Mouse (Mus musculus): ENCODE data around the gene Kctd13. TPM values are rescaled to one million over a fixed set of nuclear protein-coding genes. Genes with fewer than 3 reads are reported as not detected.

Gene Kctd13
- total and polyA plus RNA-seq, 3 experiments: 19.0 to 40.4 (median 37.5) TPM

GRCm38 (mm10) chr7:126946530-126946929, 17.9 kb downstream of the Kctd13 start:
- no peak overlapping the region for H3K27ac ChIP-seq (ENCODE audit: insufficient read depth, low read depth)
- in situ Hi-C loops (cut with MboI; ENCODE audit: low pct_ligation_motif_present, low pct_unique_long_range_greater_than_20kb, low sequenced_read_pairs) (loop anchor here (5.0 kb wide), 1 partner anchor 36 kb away; no protein-coding TSS in a partner anchor), dilution Hi-C loops (cut with MboI; ENCODE audit: extremely low pct_ligation_motif_present, extremely low pct_unique_long_range_greater_than_20kb, low sequenced_read_pairs) (no loop called here)
- peaks cover 3% of the 10 kb centered on the region for H3K79me2 ChIP-seq (replicated peaks; ENCODE audit: control insufficient read depth, extremely low read depth, insufficient read depth, poor library complexity, severe bottlenecking)
- H3K9me3 ChIP-seq (replicated peaks; ENCODE audit: low read length): peaks cover 6% of the 10 kb centered on the region
- TF ChIP-seq ELF1 (IDR thresholded peaks at IDR 0.05; ENCODE audit: low read depth, low read length): no peak
- TF ChIP-seq CTCF (conservative IDR thresholded peaks at IDR 0.05 in 1 of 2, IDR thresholded peaks at IDR 0.05 in 1 of 2; ENCODE audit: low read depth in 2 of 2, low read length in 2 of 2): peak; percentile 52 to 75; a peak in 3 of 4 replicates
- peak; percentile 67 for TF ChIP-seq RAD21 (IDR thresholded peaks at IDR 0.05; ENCODE audit: low read depth, low read length)
- no peak for TF ChIP-seq NRF1 (IDR thresholded peaks at IDR 0.05; ENCODE audit: low read depth, low read length)
- peak; percentile 75 for TF ChIP-seq SMC3 (IDR thresholded peaks at IDR 0.05; ENCODE audit: low read depth, low read length)
- TF ChIP-seq ZC3H11A (IDR thresholded peaks at IDR 0.05; ENCODE audit: low read depth, low read length): no peak; the same call in 1 of the 2 replicates
- H3K36me3 ChIP-seq (replicated peaks in 1 of 2; ENCODE audit: control insufficient read depth in 1 of 2, insufficient read depth in 1 of 2, low read length in 1 of 2): peaks cover 23 to 78% of the 10 kb centered on the region in 2 experiments
- H3K4me1 ChIP-seq (ENCODE audit: control insufficient read depth in 1 of 2, insufficient read depth in 2 of 2): peaks cover 14 to 62% of the 10 kb centered on the region in 2 experiments
- no peak overlapping the region for H3K4me2 ChIP-seq (ENCODE audit: insufficient read depth, low read depth, poor library complexity, severe bottlenecking)
- no peak overlapping the region for H3K4me3 ChIP-seq (replicated peaks in 1 of 3; ENCODE audit: low read depth in 2 of 3, low read length in 2 of 3, poor library complexity in 1 of 3)
- no peaks in the 10 kb centered on the region for H3K27me3 ChIP-seq (replicated peaks)
- peak; percentile 49 for DNase-seq (ENCODE audit: extremely low read depth)
- no peak overlapping the region for H3K9ac ChIP-seq (ENCODE audit: insufficient read depth, low read depth)

DNA sequence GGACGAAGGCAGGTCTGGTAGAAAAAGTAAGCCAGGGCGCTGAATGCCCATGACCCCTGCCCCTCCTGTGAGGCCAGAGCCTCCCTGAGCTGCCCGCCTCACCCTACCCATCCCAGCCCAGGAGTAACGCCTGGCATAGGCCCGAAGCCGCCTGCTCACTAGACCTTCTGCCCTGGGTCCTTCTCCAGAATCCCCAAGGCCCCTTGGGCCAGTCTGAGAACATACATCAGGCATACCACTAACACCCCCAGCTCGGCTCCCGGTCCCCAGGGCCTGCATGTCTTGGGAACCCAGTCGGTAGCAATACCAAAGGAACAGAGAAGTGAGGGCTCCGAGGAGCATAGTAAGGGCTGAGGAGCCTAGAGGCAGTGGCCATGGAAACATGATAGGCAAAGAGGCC, 19.9 kb downstream of the Kctd13 start:
- TF ChIP-seq E2F4 (IDR thresholded peaks at IDR 0.05; ENCODE audit: insufficient replicate concordance, low read depth, low read length): no peak
- no peak for TF ChIP-seq POLR2A (IDR thresholded peaks at IDR 0.05; ENCODE audit: low read depth, low read length)
- no peak for TF ChIP-seq PAX5 (IDR thresholded peaks at IDR 0.05; ENCODE audit: low read length)
- no peak for TF ChIP-seq EP300 (IDR thresholded peaks at IDR 0.05; ENCODE audit: low read length)
- TF ChIP-seq IRF4 (IDR thresholded peaks at IDR 0.05; ENCODE audit: low read depth, low read length): no peak
- TF ChIP-seq TBP (conservative IDR thresholded peaks at IDR 0.05; ENCODE audit: low read depth, low read length): no peak
- Histone ChIP-seq H3K4me1 (ENCODE audit: control insufficient read depth in 1 of 2, insufficient read depth in 2 of 2) (peaks cover 15 to 62% of the 10 kb centered on the region in 2 experiments), H3K9ac (ENCODE audit: insufficient read depth, low read depth) (no peak overlapping the region), H3K27ac (ENCODE audit: insufficient read depth, low read depth) (no peak overlapping the region), H3K36me3 (replicated peaks in 1 of 2; ENCODE audit: control insufficient read depth in 1 of 2, insufficient read depth in 1 of 2, low read length in 1 of 2) (peaks cover 27 to 82% of the 10 kb centered on the region in 2 experiments), H3K27me3 (replicated peaks) (no peaks in the 10 kb centered on the region), H3K4me2 (ENCODE audit: insufficient read depth, low read depth, poor library complexity, severe bottlenecking) (no peak overlapping the region), H3K4me3 (replicated peaks in 1 of 3; ENCODE audit: low read depth in 2 of 3, low read length in 2 of 3, poor library complexity in 1 of 3) (no peak overlapping the region), H3K9me3 (replicated peaks; ENCODE audit: low read length) (peaks cover 6% of the 10 kb centered on the region), H3K79me2 (replicated peaks; ENCODE audit: control insufficient read depth, extremely low read depth, insufficient read depth, poor library complexity, severe bottlenecking) (no peaks in the 10 kb centered on the region)
- DNase-seq (ENCODE audit: extremely low read depth): no peak
- in situ Hi-C loops (cut with MboI; ENCODE audit: low pct_ligation_motif_present, low pct_unique_long_range_greater_than_20kb, low sequenced_read_pairs) (loop anchor here (5.0 kb wide), 1 partner anchor 34 kb away; no protein-coding TSS in a partner anchor), dilution Hi-C loops (cut with MboI; ENCODE audit: extremely low pct_ligation_motif_present, extremely low pct_unique_long_range_greater_than_20kb, low sequenced_read_pairs) (no loop called here)

DNA sequence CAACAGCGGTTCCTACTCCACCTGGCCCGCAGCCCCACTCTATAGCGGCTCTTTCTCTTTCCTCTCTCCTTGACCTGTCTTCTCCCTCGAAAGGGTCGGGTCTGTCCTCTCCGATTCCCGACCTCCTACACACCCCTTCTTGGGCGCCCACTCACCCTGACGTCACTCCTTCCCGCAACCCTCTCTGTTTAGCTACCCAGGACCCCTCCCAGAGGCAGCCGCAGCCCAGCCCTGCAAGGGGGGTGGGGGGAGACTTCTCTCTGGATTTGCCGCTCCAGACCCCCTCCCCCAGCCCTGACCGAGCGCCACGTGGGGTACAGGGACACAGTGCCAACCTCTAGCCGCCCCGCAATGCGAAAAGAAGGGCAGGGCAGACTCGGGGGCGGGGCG, 20.7 kb downstream of the Kctd13 start, which contains the start of gene Asphd1:
Gene Asphd1 (minus strand): TSS at position 180 of the 390 bp plus-strand sequence.
- dilution Hi-C loops (cut with MboI; ENCODE audit: extremely low pct_ligation_motif_present, extremely low pct_unique_long_range_greater_than_20kb, low sequenced_read_pairs): no loop called here
- no peaks in the 10 kb centered on the region for H3K79me2 ChIP-seq (replicated peaks; ENCODE audit: control insufficient read depth, extremely low read depth, insufficient read depth, poor library complexity, severe bottlenecking)
- H3K36me3 ChIP-seq (replicated peaks in 1 of 2; ENCODE audit: control insufficient read depth in 1 of 2, insufficient read depth in 1 of 2, low read length in 1 of 2): peaks cover 32 to 86% of the 10 kb centered on the region in 2 experiments
- in situ Hi-C loops (cut with MboI; ENCODE audit: low pct_ligation_motif_present, low pct_unique_long_range_greater_than_20kb, low sequenced_read_pairs): loop anchor here (5.0 kb wide), 1 partner anchor 33 kb away; no protein-coding TSS in a partner anchor
- H3K9ac ChIP-seq (ENCODE audit: insufficient read depth, low read depth): no peak within 1 kb of the TSS
- H3K27me3 ChIP-seq (replicated peaks): no peaks in the 10 kb centered on the region
- no peak for DNase-seq (ENCODE audit: extremely low read depth)
- H3K4me3 ChIP-seq (replicated peaks in 1 of 3; ENCODE audit: low read depth in 2 of 3, low read length in 2 of 3, poor library complexity in 1 of 3): no peak within 1 kb of the TSS
- peaks cover 6% of the 10 kb centered on the region for H3K9me3 ChIP-seq (replicated peaks; ENCODE audit: low read length)
- TF ChIP-seq KAT2A (IDR thresholded peaks at IDR 0.05; ENCODE audit: insufficient replicate concordance, low read length): no peak
- TF ChIP-seq MAZ (IDR thresholded peaks at IDR 0.05; ENCODE audit: low read depth, low read length): no peak
- no peak for TF ChIP-seq MAFK (IDR thresholded peaks at IDR 0.05; ENCODE audit: insufficient replicate concordance, low read length)
- TF ChIP-seq CTCF (conservative IDR thresholded peaks at IDR 0.05 in 1 of 2, IDR thresholded peaks at IDR 0.05 in 1 of 2; ENCODE audit: low read depth in 2 of 2, low read length in 2 of 2): no peak
- no peak for TF ChIP-seq NRF1 (IDR thresholded peaks at IDR 0.05; ENCODE audit: low read depth, low read length)
- TF ChIP-seq ELF1 (IDR thresholded peaks at IDR 0.05; ENCODE audit: low read depth, low read length): no peak
- TF ChIP-seq MYC (IDR thresholded peaks at IDR 0.05; ENCODE audit: low read depth, low read length): no peak
- TF ChIP-seq PAX5 (IDR thresholded peaks at IDR 0.05; ENCODE audit: low read length): no peak
- no peak for TF ChIP-seq JUND (conservative IDR thresholded peaks at IDR 0.05; ENCODE audit: low read depth, low read length)
- TF ChIP-seq ZNF384 (IDR thresholded peaks at IDR 0.05; ENCODE audit: low read depth, low read length): no peak
- no peak for TF ChIP-seq BHLHE40 (IDR thresholded peaks at IDR 0.05; ENCODE audit: low read depth, low read length)
- peaks cover 10 to 62% of the 10 kb centered on the region in 2 experiments for H3K4me1 ChIP-seq (ENCODE audit: control insufficient read depth in 1 of 2, insufficient read depth in 2 of 2)
- H3K4me2 ChIP-seq (ENCODE audit: insufficient read depth, low read depth, poor library complexity, severe bottlenecking): no peak within 1 kb of the TSS
- H3K27ac ChIP-seq (ENCODE audit: insufficient read depth, low read depth): no peak within 1 kb of the TSS

Data from CH12.LX (cell line).